Mouse (Mus musculus): ENCODE measurements at regions not wholly inside any gene's neighbourhood (a gene's known extent, or its start where the extent isn't known, plus 50 kb on each side); places are given as distances from the start of the nearest gene placed in this dataset.

GRCm38 (mm10) chr7:137619286-137619789, 181.9 kb downstream of the Glrx3 start:
- Histone ChIP-seq H3K36me3 (ENCODE audit: control insufficient read depth, insufficient read depth, low read length) (no peaks in the 10 kb centered on the region), H3K27me3 (ENCODE audit: control insufficient read depth, insufficient read depth, low read length) (no peaks in the 10 kb centered on the region), H3K4me1 (replicated peaks; ENCODE audit: control insufficient read depth, insufficient read depth, low read length) (no peaks in the 10 kb centered on the region), H3K27ac (ENCODE audit: control insufficient read depth, insufficient read depth, low read length) (no peak overlapping the region), H3K4me3 (ENCODE audit: control insufficient read depth, insufficient read depth, low read length) (no peak overlapping the region)
- WGBS: 90% methylated on average over 6 of the region's 6 CpGs
- TF ChIP-seq POLR2A (IDR thresholded peaks at IDR 0.05; ENCODE audit: control insufficient read depth, extremely low read depth, insufficient read depth, low read length, poor library complexity) (no peak), CTCF (IDR thresholded peaks at IDR 0.05; ENCODE audit: borderline replicate concordance, control insufficient read depth, extremely low read depth, insufficient read depth, low read length, poor library complexity) (no peak)
- no peak for DNase-seq

- TF ChIP-seq CTCF (IDR thresholded peaks at IDR 0.05; ENCODE audit: borderline replicate concordance, control insufficient read depth, extremely low read depth, insufficient read depth, low read length, poor library complexity) (no peak), POLR2A (IDR thresholded peaks at IDR 0.05; ENCODE audit: control insufficient read depth, extremely low read depth, insufficient read depth, low read length, poor library complexity) (no peak)
- WGBS: 92% methylated on average over 3 of the region's 3 CpGs
- no peak overlapping the region for H3K27ac ChIP-seq (ENCODE audit: control insufficient read depth, insufficient read depth, low read length)
- H3K27me3 ChIP-seq (ENCODE audit: control insufficient read depth, insufficient read depth, low read length): no peaks in the 10 kb centered on the region
- no peaks in the 10 kb centered on the region for H3K4me1 ChIP-seq (replicated peaks; ENCODE audit: control insufficient read depth, insufficient read depth, low read length)
- no peak overlapping the region for H3K4me3 ChIP-seq (ENCODE audit: control insufficient read depth, insufficient read depth, low read length)
- no peak for DNase-seq
- H3K36me3 ChIP-seq (ENCODE audit: control insufficient read depth, insufficient read depth, low read length): no peaks in the 10 kb centered on the region
Observed at GRCm38 (mm10) chr7:137628266-137628665, 190.9 kb downstream of the Glrx3 start.

GRCm38 (mm10) chr7:137629540-137629939, 192.1 kb downstream of the Glrx3 start:
- no peak for DNase-seq
- Histone ChIP-seq H3K4me3 (ENCODE audit: control insufficient read depth, insufficient read depth, low read length) (no peak overlapping the region), H3K27me3 (ENCODE audit: control insufficient read depth, insufficient read depth, low read length) (no peaks in the 10 kb centered on the region), H3K27ac (ENCODE audit: control insufficient read depth, insufficient read depth, low read length) (no peak overlapping the region), H3K36me3 (ENCODE audit: control insufficient read depth, insufficient read depth, low read length) (no peaks in the 10 kb centered on the region), H3K4me1 (replicated peaks; ENCODE audit: control insufficient read depth, insufficient read depth, low read length) (no peaks in the 10 kb centered on the region)
- WGBS: 96% methylated on average over 5 of the region's 5 CpGs
- TF ChIP-seq POLR2A (IDR thresholded peaks at IDR 0.05; ENCODE audit: control insufficient read depth, extremely low read depth, insufficient read depth, low read length, poor library complexity): no peak
- no peak for TF ChIP-seq CTCF (IDR thresholded peaks at IDR 0.05; ENCODE audit: borderline replicate concordance, control insufficient read depth, extremely low read depth, insufficient read depth, low read length, poor library complexity)

DNA sequence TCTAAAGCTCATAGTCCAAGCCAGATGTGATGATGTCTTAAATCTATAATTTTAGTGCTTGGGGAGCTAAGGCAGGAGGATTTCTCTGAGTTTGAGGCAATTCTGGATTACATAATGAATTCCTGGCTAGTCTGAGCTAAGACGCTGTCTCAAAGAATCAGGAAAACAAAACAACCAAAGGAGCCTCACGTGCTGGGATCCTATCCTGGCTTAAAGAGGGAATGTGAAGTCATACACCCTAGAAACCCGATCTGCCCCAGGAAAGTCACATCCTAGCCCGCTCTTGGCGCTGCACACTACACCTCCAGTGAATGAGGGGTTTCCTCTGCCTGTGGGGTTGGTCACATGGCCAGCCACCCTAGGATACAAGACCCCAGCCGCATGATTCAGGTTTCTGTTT, 211.2 kb downstream of the Glrx3 start:
- Histone ChIP-seq H3K4me1 (replicated peaks; ENCODE audit: control insufficient read depth, insufficient read depth, low read length) (no peaks in the 10 kb centered on the region), H3K27me3 (ENCODE audit: control insufficient read depth, insufficient read depth, low read length) (no peaks in the 10 kb centered on the region), H3K4me3 (ENCODE audit: control insufficient read depth, insufficient read depth, low read length) (no peak overlapping the region), H3K36me3 (ENCODE audit: control insufficient read depth, insufficient read depth, low read length) (no peaks in the 10 kb centered on the region), H3K27ac (ENCODE audit: control insufficient read depth, insufficient read depth, low read length) (no peak overlapping the region)
- DNase-seq: no peak
- TF ChIP-seq CTCF (IDR thresholded peaks at IDR 0.05; ENCODE audit: borderline replicate concordance, control insufficient read depth, extremely low read depth, insufficient read depth, low read length, poor library complexity) (no peak), POLR2A (IDR thresholded peaks at IDR 0.05; ENCODE audit: control insufficient read depth, extremely low read depth, insufficient read depth, low read length, poor library complexity) (no peak)
- WGBS: 87% methylated on average over 6 of the region's 6 CpGs

- TF ChIP-seq POLR2A (IDR thresholded peaks at IDR 0.05; ENCODE audit: control insufficient read depth, extremely low read depth, insufficient read depth, low read length, poor library complexity) (no peak), CTCF (IDR thresholded peaks at IDR 0.05; ENCODE audit: borderline replicate concordance, control insufficient read depth, extremely low read depth, insufficient read depth, low read length, poor library complexity) (no peak)
- H3K4me3 ChIP-seq (ENCODE audit: control insufficient read depth, insufficient read depth, low read length): no peak overlapping the region
- no peaks in the 10 kb centered on the region for H3K4me1 ChIP-seq (replicated peaks; ENCODE audit: control insufficient read depth, insufficient read depth, low read length)
- H3K27ac ChIP-seq (ENCODE audit: control insufficient read depth, insufficient read depth, low read length): no peak overlapping the region
- no peaks in the 10 kb centered on the region for H3K36me3 ChIP-seq (ENCODE audit: control insufficient read depth, insufficient read depth, low read length)
- WGBS: 95% methylated on average over 6 of the region's 6 CpGs
- no peak for DNase-seq
- no peaks in the 10 kb centered on the region for H3K27me3 ChIP-seq (ENCODE audit: control insufficient read depth, insufficient read depth, low read length)
Observed at GRCm38 (mm10) chr7:137649650-137650049, 212.2 kb downstream of the Glrx3 start.

GRCm38 (mm10) chr7:137653837-137654236, 216.4 kb downstream of the Glrx3 start:
- WGBS: 89% methylated on average over 4 of the region's 4 CpGs
- Histone ChIP-seq H3K4me3 (ENCODE audit: control insufficient read depth, insufficient read depth, low read length) (no peak overlapping the region), H3K4me1 (replicated peaks; ENCODE audit: control insufficient read depth, insufficient read depth, low read length) (no peaks in the 10 kb centered on the region), H3K36me3 (ENCODE audit: control insufficient read depth, insufficient read depth, low read length) (no peaks in the 10 kb centered on the region), H3K27me3 (ENCODE audit: control insufficient read depth, insufficient read depth, low read length) (no peaks in the 10 kb centered on the region), H3K27ac (ENCODE audit: control insufficient read depth, insufficient read depth, low read length) (no peak overlapping the region)
- no peak for TF ChIP-seq CTCF (IDR thresholded peaks at IDR 0.05; ENCODE audit: borderline replicate concordance, control insufficient read depth, extremely low read depth, insufficient read depth, low read length, poor library complexity)
- TF ChIP-seq POLR2A (IDR thresholded peaks at IDR 0.05; ENCODE audit: control insufficient read depth, extremely low read depth, insufficient read depth, low read length, poor library complexity): no peak
- no peak for DNase-seq

- 87% methylated on average over 2 of the region's 2 CpGs for whole genome bisulfite sequencing
- no peaks in the 10 kb centered on the region for H3K27me3 ChIP-seq (ENCODE audit: control insufficient read depth, insufficient read depth, low read length)
- H3K4me1 ChIP-seq (replicated peaks; ENCODE audit: control insufficient read depth, insufficient read depth, low read length): no peaks in the 10 kb centered on the region
- H3K36me3 ChIP-seq (ENCODE audit: control insufficient read depth, insufficient read depth, low read length): no peaks in the 10 kb centered on the region
- DNase-seq: no peak
- TF ChIP-seq CTCF (IDR thresholded peaks at IDR 0.05; ENCODE audit: borderline replicate concordance, control insufficient read depth, extremely low read depth, insufficient read depth, low read length, poor library complexity) (no peak), POLR2A (IDR thresholded peaks at IDR 0.05; ENCODE audit: control insufficient read depth, extremely low read depth, insufficient read depth, low read length, poor library complexity) (no peak)
- no peak overlapping the region for H3K4me3 ChIP-seq (ENCODE audit: control insufficient read depth, insufficient read depth, low read length)
- H3K27ac ChIP-seq (ENCODE audit: control insufficient read depth, insufficient read depth, low read length): no peak overlapping the region
Observed at GRCm38 (mm10) chr7:137667165-137667564, 229.8 kb downstream of the Glrx3 start.
